7 mouse cellular contexts compared by ENCODE assay signal in genomic region chr9:44084236-44084635, GRCm38 (mm10). TPM values are rescaled to one million over a fixed set of nuclear protein-coding genes. Genes with fewer than 3 reads are reported as not detected.
DNase-seq lines count a peak whose midpoint lies in the region; ATAC-seq lines count a peak whose summit lies in the region.

No protein-coding gene starts in this region.

- H3K9me3 ChIP-seq in megakaryocyte, embryonic 14.5 days = no peaks in the 10 kb centered on the region
- H3K9me3 ChIP-seq in embryonic facial prominence, embryonic 15.5 days (replicated peaks) = no peaks in the 10 kb centered on the region
- H3K9me3 ChIP-seq in limb, embryonic 13.5 days = no peaks in the 10 kb centered on the region
- no peaks in the 10 kb centered on the region for H3K9me3 ChIP-seq in stomach, embryonic 16.5 days (replicated peaks; ENCODE audit: control insufficient read depth, low read length)

- H3K36me3 ChIP-seq in megakaryocyte, embryonic 14.5 days (replicated peaks; ENCODE audit: low read length) = no peaks in the 10 kb centered on the region
- H3K36me3 ChIP-seq in embryonic facial prominence, embryonic 15.5 days = no peaks in the 10 kb centered on the region
- H3K36me3 ChIP-seq in limb, embryonic 13.5 days = no peaks in the 10 kb centered on the region
- no peaks in the 10 kb centered on the region for H3K36me3 ChIP-seq in stomach, embryonic 16.5 days (ENCODE audit: control insufficient read depth, insufficient read depth, low read length)

- H3K4me1 ChIP-seq in megakaryocyte, embryonic 14.5 days = peaks cover 76% of the 10 kb centered on the region
- H3K4me1 ChIP-seq in embryonic facial prominence, embryonic 15.5 days = peaks cover 70% of the 10 kb centered on the region
- peaks cover 72% of the 10 kb centered on the region for H3K4me1 ChIP-seq in limb, embryonic 13.5 days
- H3K4me1 ChIP-seq in stomach, embryonic 16.5 days (ENCODE audit: control insufficient read depth, insufficient read depth, low read length) = peaks cover 50% of the 10 kb centered on the region

- no peak for DNase-seq in B cell, adult 2 months
- DNase-seq in frontal cortex, postnatal 36 days (ENCODE audit: low spot score in 2 of 2) = no peak

- H3K4me2 ChIP-seq in embryonic facial prominence, embryonic 15.5 days (replicated peaks) = peak overlapping the region; percentile 99
- H3K4me2 ChIP-seq in limb, embryonic 13.5 days (replicated peaks) = peak overlapping the region; percentile 98
- H3K4me2 ChIP-seq in stomach, embryonic 16.5 days (ENCODE audit: low read depth, low read length) = peak overlapping the region; percentile 88

- ATAC-seq in megakaryocyte, adult 5-6 weeks (ENCODE audit: poor library complexity, severe bottlenecking) = no peak
- no peak for ATAC-seq in embryonic facial prominence, embryonic 15.5 days (ENCODE audit: insufficient number of reproducible peaks, low FRiP score, low TSS enrichment, low read depth)
- no peak for ATAC-seq in limb, embryonic 13.5 days (ENCODE audit: low FRiP score, low read depth)
- peak; percentile 7; the same call in 1 of the 2 replicates for ATAC-seq in stomach, embryonic 16.5 days (ENCODE audit: insufficient read depth, low FRiP score)

- no peak overlapping the region for H3K27ac ChIP-seq in embryonic facial prominence, embryonic 15.5 days (replicated peaks)
- H3K27ac ChIP-seq in limb, embryonic 13.5 days = no peak overlapping the region
- peak overlapping the region; percentile 54; the same call in 1 of the 2 replicates for H3K27ac ChIP-seq in stomach, embryonic 16.5 days (ENCODE audit: low read length)

- H3K9ac ChIP-seq in embryonic facial prominence, embryonic 15.5 days = 0 out of 2 replicates have a peak overlapping the region, but pooled peaks have one; percentile 47
- peak overlapping the region; percentile 75; the same call in 1 of the 2 replicates for H3K9ac ChIP-seq in limb, embryonic 13.5 days
- peak overlapping the region; percentile 73 for H3K9ac ChIP-seq in stomach, embryonic 16.5 days (ENCODE audit: low read length)

- peaks cover 64% of the 10 kb centered on the region for H3K27me3 ChIP-seq in megakaryocyte, embryonic 14.5 days (replicated peaks)
- peaks cover 7% of the 10 kb centered on the region; the same call in 1 of the 2 replicates for H3K27me3 ChIP-seq in embryonic facial prominence, embryonic 15.5 days
- H3K27me3 ChIP-seq in limb, embryonic 13.5 days = peaks cover 52% of the 10 kb centered on the region
- no peaks in the 10 kb centered on the region for H3K27me3 ChIP-seq in stomach, embryonic 16.5 days (ENCODE audit: control insufficient read depth, insufficient read depth, low read length)

- WGBS in embryonic facial prominence, embryonic 15.5 days = 1% methylated on average over 14 of the region's 14 CpGs
- 1% methylated on average over 14 of the region's 14 CpGs for WGBS in limb, embryonic 13.5 days
- WGBS in stomach, embryonic 16.5 days = 2% methylated on average over 14 of the region's 14 CpGs

- H3K4me3 ChIP-seq in megakaryocyte, embryonic 14.5 days (replicated peaks) = peak overlapping the region; percentile 93
- H3K4me3 ChIP-seq in embryonic facial prominence, embryonic 15.5 days (replicated peaks) = peak overlapping the region; percentile 57
- H3K4me3 ChIP-seq in limb, embryonic 13.5 days = peak overlapping the region; percentile 64
- H3K4me3 ChIP-seq in stomach, embryonic 16.5 days (replicated peaks; ENCODE audit: low read length) = peak overlapping the region; percentile 52

RNA-seq across cellular contexts. Expression of gene Mfrp, which starts 17.3 kb away (rescaled TPM):
- not detected in 2 replicates for polyA plus RNA-seq in megakaryocyte, embryonic 14.5 days (2012; ENCODE audit: insufficient read depth, low replicate concordance)
- total RNA-seq in megakaryocyte, adult 5-6 weeks (2015) = not detected in 2 replicates
- total RNA-seq in megakaryocyte, adult 5-6 weeks (2017) = 0.24 TPM in 1 of 2 replicates, not detected in the other
- polyA plus RNA-seq in embryonic facial prominence, embryonic 15.5 days (2015; fragmentation: Nextera tagmentation; extraction: Ambion mirVana) = 0.08 and 0.20 TPM in 2 replicates
- polyA plus RNA-seq in limb, embryonic 13.5 days (2015; fragmentation: Nextera tagmentation; extraction: Ambion mirVana) = 0.13 and 0.17 TPM in 2 replicates
- polyA plus RNA-seq in stomach, embryonic 16.5 days (2015; fragmentation: Nextera tagmentation; extraction: Ambion mirVana) = 0.08 and 0.20 TPM in 2 replicates

RNA-seq across cellular contexts. Expression of gene Usp2, which starts 17.4 kb away (rescaled TPM):
- 1.6 and 3.3 TPM in 2 replicates for polyA plus RNA-seq in megakaryocyte, embryonic 14.5 days (2012; ENCODE audit: insufficient read depth, low replicate concordance)
- total RNA-seq in megakaryocyte, adult 5-6 weeks (2015) = 1.3 and 4.5 TPM in 2 replicates
- total RNA-seq in megakaryocyte, adult 5-6 weeks (2017) = 1.1 and 1.3 TPM in 2 replicates
- 28.2 and 29.5 TPM in 2 replicates for polyA plus RNA-seq in embryonic facial prominence, embryonic 15.5 days (2015; fragmentation: Nextera tagmentation; extraction: Ambion mirVana)
- polyA plus RNA-seq in limb, embryonic 13.5 days (2015; fragmentation: Nextera tagmentation; extraction: Ambion mirVana) = 14.6 and 14.7 TPM in 2 replicates
- polyA plus RNA-seq in stomach, embryonic 16.5 days (2015; fragmentation: Nextera tagmentation; extraction: Ambion mirVana) = 16.1 and 21.5 TPM in 2 replicates

RNA-seq across cellular contexts. Expression of gene C1qtnf5, which starts 22.8 kb away (rescaled TPM):
- not detected in 2 replicates for polyA plus RNA-seq in megakaryocyte, embryonic 14.5 days (2012; ENCODE audit: insufficient read depth, low replicate concordance)
- total RNA-seq in megakaryocyte, adult 5-6 weeks (2015) = 0.27 TPM in 1 of 2 replicates, not detected in the other
- total RNA-seq in megakaryocyte, adult 5-6 weeks (2017) = 0.40 TPM in 1 of 2 replicates, not detected in the other
- polyA plus RNA-seq in embryonic facial prominence, embryonic 15.5 days (2015; fragmentation: Nextera tagmentation; extraction: Ambion mirVana) = 5.3 and 6.0 TPM in 2 replicates
- 2.6 and 3.4 TPM in 2 replicates for polyA plus RNA-seq in limb, embryonic 13.5 days (2015; fragmentation: Nextera tagmentation; extraction: Ambion mirVana)
- polyA plus RNA-seq in stomach, embryonic 16.5 days (2015; fragmentation: Nextera tagmentation; extraction: Ambion mirVana) = 2.4 and 2.5 TPM in 2 replicates

RNA-seq across cellular contexts. Expression of gene Gm49380, which starts 29.1 kb away (rescaled TPM):
- polyA plus RNA-seq in megakaryocyte, embryonic 14.5 days (2012; ENCODE audit: insufficient read depth, low replicate concordance) = not detected in 2 replicates
- not detected in 2 replicates for total RNA-seq in megakaryocyte, adult 5-6 weeks (2015)
- not detected in 2 replicates for total RNA-seq in megakaryocyte, adult 5-6 weeks (2017)
- polyA plus RNA-seq in embryonic facial prominence, embryonic 15.5 days (2015; fragmentation: Nextera tagmentation; extraction: Ambion mirVana) = 0.27 and 0.46 TPM in 2 replicates
- 0.09 and 0.10 TPM in 2 replicates for polyA plus RNA-seq in limb, embryonic 13.5 days (2015; fragmentation: Nextera tagmentation; extraction: Ambion mirVana)
- 0.19 and 0.21 TPM in 2 replicates for polyA plus RNA-seq in stomach, embryonic 16.5 days (2015; fragmentation: Nextera tagmentation; extraction: Ambion mirVana)

RNA-seq across cellular contexts. Expression of gene Rnf26, which starts 29.1 kb away (rescaled TPM):
- 4.3 and 22.2 TPM in 2 replicates for polyA plus RNA-seq in megakaryocyte, embryonic 14.5 days (2012; ENCODE audit: insufficient read depth, low replicate concordance)
- total RNA-seq in megakaryocyte, adult 5-6 weeks (2015) = 35.9 and 36.7 TPM in 2 replicates
- total RNA-seq in megakaryocyte, adult 5-6 weeks (2017) = 16.3 and 20.9 TPM in 2 replicates
- polyA plus RNA-seq in embryonic facial prominence, embryonic 15.5 days (2015; fragmentation: Nextera tagmentation; extraction: Ambion mirVana) = 68.0 and 69.8 TPM in 2 replicates
- polyA plus RNA-seq in limb, embryonic 13.5 days (2015; fragmentation: Nextera tagmentation; extraction: Ambion mirVana) = 79.6 and 84.1 TPM in 2 replicates
- polyA plus RNA-seq in stomach, embryonic 16.5 days (2015; fragmentation: Nextera tagmentation; extraction: Ambion mirVana) = 42.3 and 50.6 TPM in 2 replicates
